Mouse (Mus musculus) liver, adult 2 months (tissue): Measurements from ENCODE around the gene Rnf146.

Experiments used
- CTCF ChIP-seq: fragments of 200-500 bp; IDR thresholded peaks from 2 replicates; pipeline ENCODE4 v1.5.1; 2011; ENCODE audit warnings: low read depth, low read length, control low read depth
- POLR2A ChIP-seq: fragments of 200-500 bp; IDR thresholded peaks from 2 replicates; pipeline ENCODE4 v1.6.1; 2011; ENCODE audit warnings: low read length, control low read depth; ENCODE audit not compliant: insufficient read depth; ENCODE audit errors: extremely low read depth

- no peak for TF ChIP-seq POLR2A
- TF ChIP-seq CTCF: no peak
Observed at GRCm38 (mm10) chr10:29313905-29314304, 48.3 kb downstream of the Rnf146 start.
